Mouse (Mus musculus) midbrain, embryonic 16.5 days (tissue): ENCODE results near the gene Adgrg7. TPM values are rescaled to one million over a fixed set of nuclear protein-coding genes. Genes with fewer than 3 reads are reported as not detected.

Source experiments
- ATAC-seq: fragments of 200-750 bp; cut with Nextera tagmentation; 2 replicates; pipeline ENCODE4 v1.8.0; 2017; ENCODE audit warnings: moderate TSS enrichment
- H3K27ac ChIP-seq: fragments of 300-500 bp; sonication (generic); 2 replicates; pipeline ENCODE4 v1.5.1; 2014; ENCODE audit warnings: mild to moderate bottlenecking, low read length, mixed read lengths
- H3K27me3 ChIP-seq: fragments of 300-500 bp; sonication (generic); 2 replicates; pipeline ENCODE4 v1.6.1; 2014; ENCODE audit warnings: low read depth, low read length, mixed read lengths; ENCODE audit not compliant: control insufficient read depth, insufficient read depth
- H3K36me3 ChIP-seq: fragments of 300-500 bp; sonication (generic); 2 replicates; pipeline ENCODE4 v1.6.1; 2014; ENCODE audit warnings: mild to moderate bottlenecking, low read length, moderate library complexity, mixed read lengths; ENCODE audit not compliant: control insufficient read depth, insufficient read depth
- H3K4me1 ChIP-seq: fragments of 300-500 bp; sonication (generic); 2 replicates; pipeline ENCODE4 v1.6.1; 2014; ENCODE audit warnings: mild to moderate bottlenecking, low read length, mixed read lengths; ENCODE audit not compliant: control insufficient read depth, insufficient read depth
- H3K4me2 ChIP-seq: fragments of 300-500 bp; sonication (generic); 2 replicates; pipeline ENCODE4 v1.6.1; 2014; ENCODE audit warnings: mild to moderate bottlenecking, low read length, mixed read lengths
- H3K4me3 ChIP-seq: fragments of 300-500 bp; sonication (generic); 2 replicates; pipeline ENCODE4 v1.5.1; 2014; ENCODE audit warnings: low read depth, mild to moderate bottlenecking, low read length, moderate library complexity, mixed read lengths
- H3K9ac ChIP-seq: fragments of 300-500 bp; sonication (generic); 2 replicates; pipeline ENCODE4 v1.6.1; 2014; ENCODE audit warnings: low read depth, low read length, mixed read lengths
- H3K9me3 ChIP-seq: fragments of 300-500 bp; sonication (generic); replicated peaks from 2 replicates; pipeline ENCODE4 v1.6.1; 2014; ENCODE audit warnings: mild to moderate bottlenecking, low read length, mixed read lengths; ENCODE audit not compliant: control insufficient read depth, poor library complexity, severe bottlenecking
- WGBS: fragments of 180-500 bp; shearing (Covaris S2); extraction: QIAGEN DNeasy Blood & Tissue Kit; methylation state at CpG from one replicate; pipeline ENCODE4 v1.1.7; 2014; 5-methylcytosine and 5-hydroxymethylcytosine counted together
- polyA plus RNA-seq: library from polyadenylated mRNA; unstranded; fragments of >200 nt; fragmentation: Nextera tagmentation; extraction: Ambion mirVana; gene quantifications from 2 replicates; pipeline ENCODE4 v1.2.1, GENCODE M21; 2015

Gene Adgrg7
- polyA plus RNA-seq: not detected in 2 replicates

DNA sequence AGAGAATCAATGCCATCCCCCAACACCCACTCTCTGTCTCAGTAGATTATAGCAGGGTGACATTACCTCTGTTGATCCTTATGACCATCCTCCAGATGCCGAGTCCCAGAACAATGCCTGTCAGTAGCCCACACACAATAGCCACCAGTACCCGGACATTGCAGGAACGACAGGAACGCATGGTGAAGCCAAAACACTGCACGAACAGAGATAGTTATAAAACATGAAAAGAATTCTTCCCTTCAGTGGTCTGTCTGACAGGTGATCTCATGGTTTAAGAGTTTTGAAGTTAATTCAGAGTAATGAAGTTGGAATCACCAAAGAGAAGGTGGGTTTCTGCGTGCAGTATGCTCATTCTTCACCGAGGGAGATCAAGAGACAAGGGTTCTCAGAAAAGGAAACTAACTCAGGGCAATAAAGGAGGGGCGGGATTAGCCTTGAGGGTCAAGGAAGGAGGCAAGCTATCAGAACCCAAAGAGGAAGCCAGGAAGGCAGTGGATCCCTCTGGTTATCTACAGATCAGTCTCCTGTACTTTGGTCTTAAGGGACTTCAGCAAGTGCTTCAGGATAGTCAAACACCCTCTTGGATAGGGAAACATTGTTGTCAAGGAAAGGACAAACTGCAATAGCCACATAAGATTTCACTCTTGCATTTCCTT is at the start of gene Adgrg7:
Adgrg7 (minus strand) TSS at position 375 of the 659 bp plus-strand sequence.
- Histone ChIP-seq H3K9me3 (no peaks in the 10 kb centered on the region), H3K4me1 (no peaks in the 10 kb centered on the region), H3K4me3 (no peak within 1 kb of the TSS), H3K36me3 (no peaks in the 10 kb centered on the region), H3K27me3 (no peaks in the 10 kb centered on the region), H3K9ac (no peak within 1 kb of the TSS), H3K4me2 (no peak within 1 kb of the TSS), H3K27ac (no peak within 1 kb of the TSS)
- no peak for ATAC-seq
- 78% methylated on average over 8 of the region's 8 CpGs for WGBS

GRCm38 (mm10) chr16:56842988-56843387 is 47.3 kb upstream of the Adgrg7 start:
- Histone ChIP-seq H3K4me2 (no peak overlapping the region), H3K27ac (no peak overlapping the region), H3K9me3 (no peaks in the 10 kb centered on the region), H3K4me3 (no peak overlapping the region), H3K36me3 (no peaks in the 10 kb centered on the region), H3K4me1 (no peaks in the 10 kb centered on the region), H3K9ac (no peak overlapping the region), H3K27me3 (no peaks in the 10 kb centered on the region)
- WGBS: 91% methylated on average over 5 of the region's 5 CpGs
- ATAC-seq: no peak

- H3K4me2 ChIP-seq: no peak overlapping the region
- no peaks in the 10 kb centered on the region for H3K27me3 ChIP-seq
- H3K27ac ChIP-seq: no peak overlapping the region
- H3K36me3 ChIP-seq: no peaks in the 10 kb centered on the region
- 94% methylated on average over 1 of the region's 1 CpGs for WGBS
- no peaks in the 10 kb centered on the region for H3K9me3 ChIP-seq
- no peak overlapping the region for H3K9ac ChIP-seq
- ATAC-seq: no peak
- no peak overlapping the region for H3K4me3 ChIP-seq
- no peaks in the 10 kb centered on the region for H3K4me1 ChIP-seq
These were observed 37.7 kb upstream of the Adgrg7 start for GRCm38 (mm10) chr16:56833312-56833711.

DNA sequence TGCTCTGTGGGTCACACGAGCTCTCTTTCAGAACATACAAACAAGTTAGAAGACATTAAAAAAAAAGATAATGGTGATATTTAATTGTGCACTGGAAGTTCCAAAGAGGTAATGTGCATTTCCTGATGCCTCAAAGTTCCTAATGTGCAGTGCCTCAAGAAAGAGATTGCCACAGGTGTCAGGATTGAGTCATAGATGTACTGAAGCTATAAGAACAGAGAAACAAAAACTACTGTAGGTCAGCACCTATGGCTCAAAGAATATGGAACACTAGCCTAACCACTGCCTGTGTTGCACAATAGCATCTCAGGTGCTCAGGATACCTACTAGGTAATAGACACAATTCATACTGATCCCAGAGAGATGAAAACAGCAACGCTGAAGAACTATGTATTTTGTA is 36.3 kb upstream of the Adgrg7 start:
- Histone ChIP-seq H3K36me3 (no peaks in the 10 kb centered on the region), H3K27ac (no peak overlapping the region), H3K4me3 (no peak overlapping the region), H3K27me3 (no peaks in the 10 kb centered on the region), H3K9ac (no peak overlapping the region), H3K4me2 (no peak overlapping the region), H3K9me3 (no peaks in the 10 kb centered on the region), H3K4me1 (no peaks in the 10 kb centered on the region)
- ATAC-seq: no peak
- 93% methylated on average over 2 of the region's 2 CpGs for WGBS

- 84% methylated on average over 6 of the region's 6 CpGs for WGBS
- no peak for ATAC-seq
These were observed 5.9 kb upstream of the Adgrg7 start for GRCm38 (mm10) chr16:56801370-56802109.

GRCm38 (mm10) chr16:56800946-56801345 is 5.3 kb upstream of the Adgrg7 start:
- Histone ChIP-seq H3K27ac (no peak overlapping the region), H3K27me3 (no peaks in the 10 kb centered on the region), H3K4me2 (no peak overlapping the region), H3K9me3 (no peaks in the 10 kb centered on the region), H3K36me3 (no peaks in the 10 kb centered on the region), H3K4me3 (no peak overlapping the region), H3K4me1 (no peaks in the 10 kb centered on the region), H3K9ac (no peak overlapping the region)
- ATAC-seq: no peak
- 90% methylated on average over 7 of the region's 7 CpGs for WGBS

More at GRCm38 (mm10) chr16:56801370-56802109, 5.9 kb upstream of the Adgrg7 start:
- H3K27ac ChIP-seq: no peak overlapping the region
- H3K27me3 ChIP-seq: no peaks in the 10 kb centered on the region
- no peaks in the 10 kb centered on the region for H3K36me3 ChIP-seq
- no peak overlapping the region for H3K9ac ChIP-seq
- no peak overlapping the region for H3K4me3 ChIP-seq
- no peak overlapping the region for H3K4me2 ChIP-seq
- H3K4me1 ChIP-seq: no peaks in the 10 kb centered on the region
- no peaks in the 10 kb centered on the region for H3K9me3 ChIP-seq

- no peaks in the 10 kb centered on the region for H3K36me3 ChIP-seq
- no peaks in the 10 kb centered on the region for H3K4me1 ChIP-seq
These were observed 4.8 kb upstream of the Adgrg7 start for GRCm38 (mm10) chr16:56800469-56800868.

GRCm38 (mm10) chr16:56799541-56800029 is 3.9 kb upstream of the Adgrg7 start:
- H3K4me2 ChIP-seq: no peak overlapping the region
- H3K27ac ChIP-seq: no peak overlapping the region
- H3K4me3 ChIP-seq: no peak overlapping the region
- ATAC-seq: no peak
- H3K4me1 ChIP-seq: no peaks in the 10 kb centered on the region
- H3K9ac ChIP-seq: no peak overlapping the region
- H3K9me3 ChIP-seq: no peaks in the 10 kb centered on the region
- WGBS: 90% methylated on average over 3 of the region's 3 CpGs
- no peaks in the 10 kb centered on the region for H3K36me3 ChIP-seq
- no peaks in the 10 kb centered on the region for H3K27me3 ChIP-seq

More at GRCm38 (mm10) chr16:56800469-56800868, 4.8 kb upstream of the Adgrg7 start:
- 43% methylated on average over 2 of the region's 2 CpGs for WGBS
- no peak for ATAC-seq
- Histone ChIP-seq H3K27me3 (no peaks in the 10 kb centered on the region), H3K9me3 (no peaks in the 10 kb centered on the region), H3K27ac (no peak overlapping the region), H3K4me2 (no peak overlapping the region), H3K4me3 (no peak overlapping the region), H3K9ac (no peak overlapping the region)

DNA sequence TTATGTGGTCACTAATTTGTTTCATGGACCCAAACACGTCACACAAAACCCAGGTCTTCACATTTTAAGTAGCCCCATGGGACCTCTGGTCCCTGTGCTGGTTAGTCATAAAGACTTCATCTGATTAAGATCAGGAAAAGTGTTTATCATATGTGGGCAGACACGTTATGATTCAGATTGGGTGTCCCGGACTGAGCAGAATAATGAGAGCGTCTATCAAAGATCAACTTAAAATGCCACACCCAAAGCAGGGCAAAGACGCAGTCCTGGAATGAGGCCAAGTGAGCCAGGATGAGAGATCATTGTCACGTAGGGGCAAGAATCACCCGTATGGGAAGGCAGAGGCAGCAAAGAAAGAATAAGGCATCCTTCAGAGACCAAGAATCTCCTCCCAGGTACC is 3.2 kb upstream of the Adgrg7 start:
- Histone ChIP-seq H3K4me1 (no peaks in the 10 kb centered on the region), H3K4me3 (no peak overlapping the region), H3K9me3 (no peaks in the 10 kb centered on the region), H3K27ac (no peak overlapping the region), H3K4me2 (no peak overlapping the region), H3K9ac (no peak overlapping the region), H3K27me3 (no peaks in the 10 kb centered on the region), H3K36me3 (no peaks in the 10 kb centered on the region)
- whole genome bisulfite sequencing: 84% methylated on average over 7 of the region's 7 CpGs
- ATAC-seq: no peak
